Mouse (Mus musculus) testis, adult 2 months (tissue): ENCODE data around the gene Grm2. TPM values are rescaled to one million over a fixed set of nuclear protein-coding genes. Genes with fewer than 3 reads are reported as not detected.

ENCODE experiments used
- polyA plus RNA-seq: library from polyadenylated mRNA; depleted of rRNA; stranded (reverse); fragments of >200 nt; gene quantifications from 2 replicates; pipeline ENCODE4 v1.2.3, GENCODE M21; 2012; rRNA removed

Gene Grm2
- polyA plus RNA-seq, 1 experiment: 0.22 TPM

Other genes starting within 250 kb of the Grm2 start
- gene Rpl29, start 226.6 kb downstream of the Grm2 start, polyA plus RNA-seq: 357 and 448 TPM in 2 replicates
- gene Acy1, start 217.8 kb downstream of the Grm2 start, polyA plus RNA-seq: 1.9 and 2.0 TPM in 2 replicates
- 12.9 and 14.0 TPM in 2 replicates for gene Abhd14b, start 208.6 kb downstream of the Grm2 start, polyA plus RNA-seq
- 197 and 198 TPM in 2 replicates for gene Abhd14a, start 208.4 kb downstream of the Grm2 start, polyA plus RNA-seq
- gene Pcbp4, start 202.8 kb downstream of the Grm2 start, polyA plus RNA-seq: 65.7 and 78.3 TPM in 2 replicates
- gene Gpr62, start 190.1 kb downstream of the Grm2 start, polyA plus RNA-seq: 22.5 and 24.9 TPM in 2 replicates
- 20.0 and 20.9 TPM in 2 replicates for gene Rrp9, start 180.1 kb downstream of the Grm2 start, polyA plus RNA-seq
- gene Parp3, start 179.1 kb downstream of the Grm2 start, polyA plus RNA-seq: 2.9 and 5.2 TPM in 2 replicates
- gene Iqcf1, start 156.1 kb downstream of the Grm2 start, polyA plus RNA-seq: 649 and 752 TPM in 2 replicates
- 501 and 546 TPM in 2 replicates for gene Iqcf5, start 141.5 kb downstream of the Grm2 start, polyA plus RNA-seq
- gene Iqcf3, start 94.5 kb downstream of the Grm2 start, polyA plus RNA-seq: 594 and 612 TPM in 2 replicates
- gene Iqcf4, start 85.1 kb downstream of the Grm2 start, polyA plus RNA-seq: 220 and 225 TPM in 2 replicates
- gene Iqcf6, start 29.5 kb downstream of the Grm2 start, polyA plus RNA-seq: 85.6 and 87.2 TPM in 2 replicates
- gene Tex264, start 29.8 kb upstream of the Grm2 start, polyA plus RNA-seq: 82.9 and 84.7 TPM in 2 replicates
- gene Rad54l2, start 133.1 kb upstream of the Grm2 start, polyA plus RNA-seq: 13.1 and 18.2 TPM in 2 replicates
- 56.6 and 71.0 TPM in 2 replicates for gene Dcaf1, start 165.8 kb upstream of the Grm2 start, polyA plus RNA-seq
- gene Rbm15b, start 231.3 kb upstream of the Grm2 start, polyA plus RNA-seq: 4.5 and 4.6 TPM in 2 replicates
- 80.4 and 82.2 TPM in 2 replicates for gene Manf, start 235.9 kb upstream of the Grm2 start, polyA plus RNA-seq